Mouse (Mus musculus) testis, adult 2 months (tissue): ENCODE results near the gene Zmat3. TPM values are rescaled to one million over a fixed set of nuclear protein-coding genes. Genes with fewer than 3 reads are reported as not detected.

Source experiments
- H3K27ac ChIP-seq: fragments of 200-500 bp; 2 replicates; pipeline ENCODE4 v1.5.1; 2012; ENCODE audit warnings: low read depth, low read length; ENCODE audit not compliant: control insufficient read depth, insufficient read depth
- H3K27me3 ChIP-seq: fragments of 200-500 bp; 2 replicates; pipeline ENCODE4 v1.6.1; 2012; ENCODE audit warnings: mild to moderate bottlenecking, low read length, moderate library complexity; ENCODE audit not compliant: control insufficient read depth, insufficient read depth
- H3K36me3 ChIP-seq: fragments of 200-500 bp; 2 replicates; pipeline ENCODE4 v1.6.1; 2012; ENCODE audit warnings: mild to moderate bottlenecking, low read length; ENCODE audit not compliant: control insufficient read depth, insufficient read depth
- H3K4me1 ChIP-seq: fragments of 200-500 bp; 2 replicates; pipeline ENCODE4 v1.6.1; 2012; ENCODE audit warnings: low read length; ENCODE audit not compliant: control insufficient read depth, insufficient read depth
- H3K4me3 ChIP-seq: fragments of 200-500 bp; 2 replicates; pipeline ENCODE4 v1.5.1; 2012; ENCODE audit warnings: low read depth, mild to moderate bottlenecking, low read length, moderate library complexity, mixed read lengths; ENCODE audit not compliant: control insufficient read depth
- CTCF ChIP-seq: fragments of 200-500 bp; IDR thresholded peaks from 2 replicates; pipeline ENCODE4 v1.5.1; 2012; ENCODE audit warnings: low read depth, mild to moderate bottlenecking, inconsistent platforms, low read length, moderate library complexity; ENCODE audit not compliant: control insufficient read depth, insufficient read depth, insufficient replicate concordance
- POLR2A ChIP-seq: fragments of 200-500 bp; IDR thresholded peaks from 2 replicates; pipeline ENCODE4 v1.6.1; 2012; ENCODE audit warnings: low read depth, mild to moderate bottlenecking, inconsistent platforms, low read length, moderate library complexity; ENCODE audit not compliant: control insufficient read depth
- polyA plus RNA-seq: library from polyadenylated mRNA; depleted of rRNA; stranded (reverse); fragments of >200 nt; gene quantifications from 2 replicates; pipeline ENCODE4 v1.2.3, GENCODE M21; 2012

Gene Zmat3
- polyA plus RNA-seq, 1 experiment, result 38.2 TPM

GRCm38 (mm10) chr3:32345249-32345648 lies 20.6 kb downstream of the Zmat3 start:
- Histone ChIP-seq H3K36me3 (no peaks in the 10 kb centered on the region; the same call in 1 of the 2 replicates), H3K4me3 (no peak overlapping the region), H3K27ac (no peak overlapping the region), H3K27me3 (no peaks in the 10 kb centered on the region), H3K4me1 (peaks cover 7% of the 10 kb centered on the region)
- TF ChIP-seq POLR2A (no peak), CTCF (no peak)

GRCm38 (mm10) chr3:32344825-32345224 lies 21.0 kb downstream of the Zmat3 start:
- Histone ChIP-seq H3K4me3 (no peak overlapping the region), H3K27me3 (no peaks in the 10 kb centered on the region), H3K4me1 (peaks cover 7% of the 10 kb centered on the region), H3K27ac (no peak overlapping the region), H3K36me3 (no peaks in the 10 kb centered on the region; the same call in 1 of the 2 replicates)
- TF ChIP-seq CTCF, result no peak

GRCm38 (mm10) chr3:32343371-32343770 lies 22.4 kb downstream of the Zmat3 start:
- H3K27me3 ChIP-seq, result no peaks in the 10 kb centered on the region
- TF ChIP-seq CTCF (no peak), POLR2A (no peak)
- no peak overlapping the region for H3K4me3 ChIP-seq
- H3K4me1 ChIP-seq, result peaks cover 7% of the 10 kb centered on the region
- H3K27ac ChIP-seq, result no peak overlapping the region
- no peaks in the 10 kb centered on the region; the same call in 1 of the 2 replicates for H3K36me3 ChIP-seq

- Histone ChIP-seq H3K4me3 (peak overlapping the region; percentile 91), H3K27me3 (no peaks in the 10 kb centered on the region), H3K27ac (peak overlapping the region; percentile 86), H3K4me1 (peaks cover 7% of the 10 kb centered on the region), H3K36me3 (no peaks in the 10 kb centered on the region; the same call in 1 of the 2 replicates)
- no peak for TF ChIP-seq CTCF
- TF ChIP-seq POLR2A, result no peak; the same call in 1 of the 2 replicates
Measured at GRCm38 (mm10) chr3:32341434-32341833, 24.4 kb downstream of the Zmat3 start.

GRCm38 (mm10) chr3:32338231-32338630 lies 27.6 kb downstream of the Zmat3 start:
- H3K4me1 ChIP-seq, result peaks cover 7% of the 10 kb centered on the region
- H3K4me3 ChIP-seq, result no peak overlapping the region
- H3K27ac ChIP-seq, result no peak overlapping the region
- TF ChIP-seq CTCF (no peak), POLR2A (no peak)
- no peaks in the 10 kb centered on the region; the same call in 1 of the 2 replicates for H3K36me3 ChIP-seq
- H3K27me3 ChIP-seq, result no peaks in the 10 kb centered on the region

GRCm38 (mm10) chr3:32337770-32338169 lies 28.0 kb downstream of the Zmat3 start:
- TF ChIP-seq POLR2A, result no peak
- TF ChIP-seq CTCF, result no peak
- Histone ChIP-seq H3K36me3 (no peaks in the 10 kb centered on the region; the same call in 1 of the 2 replicates), H3K4me1 (peaks cover 7% of the 10 kb centered on the region), H3K27ac (no peak overlapping the region), H3K27me3 (no peaks in the 10 kb centered on the region), H3K4me3 (no peak overlapping the region)

GRCm38 (mm10) chr3:32334901-32335300 lies 30.9 kb downstream of the Zmat3 start:
- no peak overlapping the region for H3K27ac ChIP-seq
- TF ChIP-seq POLR2A, result no peak
- TF ChIP-seq CTCF, result no peak
- no peak overlapping the region for H3K4me3 ChIP-seq

GRCm38 (mm10) chr3:32333456-32334086 lies 32.2 kb downstream of the Zmat3 start:
- no peaks in the 10 kb centered on the region for H3K27me3 ChIP-seq
- no peaks in the 10 kb centered on the region; the same call in 1 of the 2 replicates for H3K36me3 ChIP-seq
- H3K27ac ChIP-seq, result no peak overlapping the region
- TF ChIP-seq POLR2A (no peak), CTCF (no peak)
- no peaks in the 10 kb centered on the region for H3K4me1 ChIP-seq
- H3K4me3 ChIP-seq, result no peak overlapping the region

More at GRCm38 (mm10) chr3:32334901-32335300, 30.9 kb downstream of the Zmat3 start:
- no peaks in the 10 kb centered on the region for H3K4me1 ChIP-seq
- no peaks in the 10 kb centered on the region for H3K27me3 ChIP-seq
- H3K36me3 ChIP-seq, result no peaks in the 10 kb centered on the region; the same call in 1 of the 2 replicates
